Mouse (Mus musculus) midbrain, postnatal 0 days (tissue): ENCODE measurements at regions not wholly inside any gene's neighbourhood (a gene's known extent, or its start where the extent isn't known, plus 50 kb on each side); places are given as distances from the start of the nearest gene placed in this dataset.
A peak's percentile ranks its signal among the peaks of the same experiment; 100 is the strongest.

Experiments used
- ATAC-seq: fragments of 200-750 bp; cut with Nextera tagmentation; 2 replicates; pipeline ENCODE4 v1.8.0; 2017; ENCODE audit warnings: moderate number of reproducible peaks, mild to moderate bottlenecking, moderate TSS enrichment, moderate library complexity; ENCODE audit not compliant: low FRiP score
- DNase-seq: peaks from one replicate; pipeline ENCODE4 v3.0.0-alpha.2; 2015; ENCODE audit warnings: low spot score
- H3K27ac ChIP-seq: fragments of 300-500 bp; sonication (generic); 2 replicates; pipeline ENCODE4 v1.5.1; 2014; ENCODE audit warnings: low read depth, mild to moderate bottlenecking, low read length, mixed read lengths
- H3K27me3 ChIP-seq: fragments of 300-500 bp; sonication (generic); 2 replicates; pipeline ENCODE4 v1.6.1; 2014; ENCODE audit warnings: low read length, control low read depth, mixed read lengths; ENCODE audit not compliant: insufficient read depth
- H3K36me3 ChIP-seq: fragments of 300-500 bp; sonication (generic); 2 replicates; pipeline ENCODE4 v1.6.1; 2014; ENCODE audit warnings: low read length, control low read depth, mixed read lengths; ENCODE audit not compliant: insufficient read depth
- H3K4me1 ChIP-seq: fragments of 300-500 bp; sonication (generic); 2 replicates; pipeline ENCODE4 v1.6.1; 2014; ENCODE audit warnings: mild to moderate bottlenecking, control low read depth, antibody characterized with exemption, low read length, mixed read lengths; ENCODE audit not compliant: insufficient read depth
- H3K4me2 ChIP-seq: fragments of 300-500 bp; sonication (generic); 2 replicates; pipeline ENCODE4 v1.6.1; 2014; ENCODE audit warnings: low read depth, mild to moderate bottlenecking, low read length, mixed read lengths; ENCODE audit not compliant: poor library complexity, severe bottlenecking
- H3K4me3 ChIP-seq: fragments of 300-500 bp; sonication (generic); 2 replicates; pipeline ENCODE4 v1.5.1; 2014; ENCODE audit warnings: low read depth, mild to moderate bottlenecking, low read length, moderate library complexity
- H3K9ac ChIP-seq: fragments of 300-500 bp; sonication (generic); replicated peaks from 2 replicates; pipeline ENCODE4 v1.6.1; 2014; ENCODE audit warnings: mild to moderate bottlenecking, low read length, moderate library complexity, mixed read lengths; ENCODE audit not compliant: poor library complexity, severe bottlenecking
- H3K9me3 ChIP-seq: fragments of 300-500 bp; sonication (generic); 2 replicates; pipeline ENCODE4 v1.6.1; 2016; ENCODE audit warnings: low read length, control low read depth
- CTCF ChIP-seq: IDR thresholded peaks from 2 replicates; pipeline ENCODE4 v1.5.1; 2016; ENCODE audit warnings: antibody characterized with exemption, mild to moderate bottlenecking
- WGBS: fragments of 180-500 bp; shearing (Covaris S2); extraction: QIAGEN DNeasy Blood & Tissue Kit; methylation state at CpG from one replicate; pipeline ENCODE4 v1.1.7; 2014; 5-methylcytosine and 5-hydroxymethylcytosine counted together

DNA sequence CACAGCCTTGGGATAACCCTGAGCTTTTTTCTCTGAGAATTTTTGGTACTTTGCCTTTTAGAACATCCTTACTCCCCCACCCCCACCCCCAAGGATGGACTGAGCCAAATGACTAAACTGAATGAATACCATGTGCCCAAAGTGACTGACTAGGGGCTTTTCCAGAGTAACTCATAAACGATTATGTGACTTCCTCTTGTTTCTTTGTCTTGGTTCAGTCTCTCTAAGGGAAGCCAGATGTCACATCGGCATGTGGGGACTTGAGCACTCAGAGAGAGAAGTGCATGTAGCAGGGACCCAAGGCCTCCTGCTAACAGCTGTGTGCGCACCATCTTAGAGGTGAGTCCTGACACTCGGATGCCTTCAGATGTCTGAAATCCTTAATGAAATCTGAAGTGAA lies 63.8 kb upstream of the Gm47985 start:
- 59% methylated on average over 4 of the region's 4 CpGs for WGBS
- no peak overlapping the region for H3K9ac ChIP-seq
- no peaks in the 10 kb centered on the region for H3K36me3 ChIP-seq
- ATAC-seq: no peak
- no peaks in the 10 kb centered on the region for H3K9me3 ChIP-seq
- H3K4me3 ChIP-seq: no peak overlapping the region
- no peak overlapping the region for H3K4me2 ChIP-seq
- no peak overlapping the region for H3K27ac ChIP-seq
- TF ChIP-seq CTCF: no peak
- no peaks in the 10 kb centered on the region for H3K27me3 ChIP-seq
- DNase-seq: no peak
- no peaks in the 10 kb centered on the region for H3K4me1 ChIP-seq

GRCm38 (mm10) chr1:151118982-151119381 lies 63.4 kb upstream of the Gm47985 start:
- no peak for ATAC-seq
- TF ChIP-seq CTCF: peak; percentile 16; the same call in 1 of the 2 replicates
- no peaks in the 10 kb centered on the region for H3K9me3 ChIP-seq
- DNase-seq: no peak
- 91% methylated on average over 4 of the region's 4 CpGs for WGBS
- H3K4me2 ChIP-seq: no peak overlapping the region
- no peak overlapping the region for H3K9ac ChIP-seq
- H3K36me3 ChIP-seq: no peaks in the 10 kb centered on the region
- H3K4me3 ChIP-seq: no peak overlapping the region
- no peaks in the 10 kb centered on the region for H3K4me1 ChIP-seq
- no peak overlapping the region for H3K27ac ChIP-seq
- no peaks in the 10 kb centered on the region for H3K27me3 ChIP-seq

DNA sequence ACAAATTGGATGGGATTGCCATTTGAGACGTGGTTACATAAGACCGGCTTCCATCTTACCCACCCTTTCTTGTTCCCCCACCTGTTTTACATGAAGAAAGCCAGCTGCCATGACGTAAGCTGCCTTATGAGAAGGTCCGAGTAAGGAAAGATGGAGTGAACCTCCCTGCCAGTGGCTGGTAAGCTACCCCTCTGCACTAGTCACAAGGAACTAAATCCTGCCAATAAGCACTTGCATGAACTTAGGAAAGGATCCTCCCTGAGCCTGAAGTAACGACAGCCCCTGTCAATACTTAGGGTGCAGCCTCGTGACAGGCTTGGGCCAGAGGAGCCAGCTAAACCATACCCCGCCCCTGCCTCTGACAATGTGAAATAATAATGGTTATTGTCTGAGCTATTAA lies 62.8 kb upstream of the Gm47985 start:
- Histone ChIP-seq H3K9me3 (no peaks in the 10 kb centered on the region), H3K27me3 (no peaks in the 10 kb centered on the region), H3K36me3 (no peaks in the 10 kb centered on the region), H3K4me3 (no peak overlapping the region), H3K27ac (no peak overlapping the region), H3K4me2 (no peak overlapping the region), H3K9ac (no peak overlapping the region), H3K4me1 (no peaks in the 10 kb centered on the region)
- WGBS: 91% methylated on average over 7 of the region's 7 CpGs
- no peak for DNase-seq
- no peak for ATAC-seq
- no peak for TF ChIP-seq CTCF

- DNase-seq: no peak
- no peak for TF ChIP-seq CTCF
- Histone ChIP-seq H3K27me3 (no peaks in the 10 kb centered on the region), H3K9ac (no peak overlapping the region), H3K9me3 (no peaks in the 10 kb centered on the region), H3K36me3 (no peaks in the 10 kb centered on the region), H3K4me2 (no peak overlapping the region), H3K27ac (no peak overlapping the region), H3K4me1 (no peaks in the 10 kb centered on the region), H3K4me3 (no peak overlapping the region)
- WGBS: 98% methylated on average over 2 of the region's 2 CpGs
- no peak for ATAC-seq
Observed at GRCm38 (mm10) chr1:151121686-151122085, 60.7 kb upstream of the Gm47985 start.

- Histone ChIP-seq H3K27ac (no peak overlapping the region), H3K36me3 (no peaks in the 10 kb centered on the region), H3K9ac (no peak overlapping the region), H3K4me2 (no peak overlapping the region), H3K27me3 (no peaks in the 10 kb centered on the region), H3K4me1 (no peaks in the 10 kb centered on the region), H3K9me3 (no peaks in the 10 kb centered on the region), H3K4me3 (no peak overlapping the region)
- WGBS: 87% methylated on average over 7 of the region's 7 CpGs
- ATAC-seq: no peak
- no peak for DNase-seq
- no peak for TF ChIP-seq CTCF
Observed at GRCm38 (mm10) chr1:151123964-151124363, 58.4 kb upstream of the Gm47985 start.

GRCm38 (mm10) chr1:151125028-151125659 lies 57.2 kb upstream of the Gm47985 start:
- Histone ChIP-seq H3K4me2 (no peak overlapping the region), H3K9me3 (no peaks in the 10 kb centered on the region), H3K9ac (no peak overlapping the region), H3K36me3 (no peaks in the 10 kb centered on the region), H3K4me1 (no peaks in the 10 kb centered on the region), H3K27ac (no peak overlapping the region), H3K4me3 (no peak overlapping the region), H3K27me3 (no peaks in the 10 kb centered on the region)
- ATAC-seq (no peak), DNase-seq (no peak)
- 86% methylated on average over 9 of the region's 9 CpGs for WGBS
- no peak for TF ChIP-seq CTCF
